Mouse (Mus musculus) natural killer cell, adult 2 months (primary cell): ENCODE results near the gene Parp16.
"Not testable (repeated sequence)": the region's sequence is repeated elsewhere in the genome, so short reads cannot be mapped to it uniquely, and the experiment has no call there.

ENCODE experiments used
- DNase-seq, 2 experiments: peaks; one replicate each; pipeline ENCODE4 v3.0.0; 2022; ENCODE audit warnings: low spot score in 2 of 2

Gene Parp16

DNA sequence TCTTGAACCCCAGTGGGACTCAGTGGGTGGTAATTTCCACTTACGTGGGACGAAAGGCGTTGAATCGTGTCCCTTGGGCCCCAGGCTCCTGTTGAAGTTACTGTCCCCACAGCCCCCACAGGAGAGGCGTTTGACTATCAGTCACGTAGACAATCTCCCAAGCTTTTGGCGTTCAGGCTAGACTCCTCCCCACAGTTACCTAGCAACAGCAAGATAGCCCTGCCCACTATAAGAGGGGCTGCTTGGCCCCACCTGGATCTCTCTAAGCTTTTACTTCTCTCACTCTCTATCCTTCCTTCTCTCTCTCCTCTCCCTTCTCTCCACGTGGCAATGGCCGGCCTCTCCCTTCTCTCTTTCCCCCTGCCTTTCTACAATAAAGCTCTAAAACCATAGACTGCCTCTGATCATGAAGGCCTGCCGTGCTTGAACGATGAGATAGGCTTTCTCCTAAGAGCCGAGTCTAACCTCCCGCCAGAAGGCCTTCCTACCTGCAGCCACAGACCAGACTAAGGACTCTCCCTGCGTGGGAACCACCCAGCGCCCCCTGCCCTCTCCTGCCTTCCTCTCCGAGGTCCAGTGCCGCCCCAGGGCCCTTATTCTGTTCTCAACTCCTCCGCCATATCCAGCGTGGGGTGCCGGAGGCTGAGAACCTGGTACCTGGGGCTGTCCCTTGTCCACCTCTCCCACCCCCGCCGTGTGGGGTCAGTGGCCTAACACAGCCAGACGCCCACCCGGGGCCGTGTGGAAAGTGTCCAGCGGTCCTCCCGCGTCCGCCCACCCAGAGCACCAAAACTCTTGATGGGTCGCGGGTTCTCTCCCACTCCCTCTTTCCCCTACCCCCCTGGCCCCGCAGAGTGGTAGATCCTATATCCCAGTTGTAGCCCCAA lies 13.4 kb downstream of the Parp16 start:
- DNase-seq: peak in 1 of 2 experiments; percentile 27

DNA sequence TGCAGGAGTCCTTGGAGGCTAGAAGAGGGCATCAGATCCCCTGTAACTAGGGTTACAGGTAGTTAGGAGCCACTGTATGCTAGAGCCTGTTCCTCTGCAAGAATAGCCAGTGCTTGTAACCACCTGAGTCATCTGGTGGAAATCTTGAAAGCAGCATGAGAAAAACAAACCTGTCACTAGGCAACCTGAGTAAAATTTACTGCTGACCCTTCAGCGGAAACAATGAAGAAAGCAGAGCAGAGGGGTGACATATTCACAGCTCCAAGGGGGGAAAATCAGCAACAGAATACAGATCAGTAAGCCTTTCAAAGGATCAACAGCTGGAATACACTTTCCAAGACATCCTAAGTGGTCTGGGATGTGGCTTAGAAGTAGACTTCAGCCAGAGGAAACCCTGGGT lies 16.4 kb downstream of the Parp16 start:
- no peak for DNase-seq

DNA sequence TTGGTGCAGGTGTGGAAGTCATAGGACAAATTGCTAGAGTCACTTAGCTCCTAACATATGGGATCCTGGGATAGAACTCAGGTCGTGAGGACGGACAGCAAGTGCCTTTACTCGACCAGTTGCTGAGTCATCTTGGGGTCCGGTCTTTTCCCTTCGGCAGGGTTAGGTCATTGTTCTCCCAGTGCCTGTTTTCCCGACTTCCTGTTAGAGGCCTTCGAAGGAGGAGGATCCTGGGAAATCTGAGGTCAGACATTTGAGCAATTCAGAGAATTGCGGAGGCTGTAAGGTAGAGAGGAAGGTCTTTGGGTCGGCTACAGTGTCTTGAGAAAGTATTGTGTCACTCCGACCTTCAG lies 19.2 kb downstream of the Parp16 start:
- no peak for DNase-seq

DNA sequence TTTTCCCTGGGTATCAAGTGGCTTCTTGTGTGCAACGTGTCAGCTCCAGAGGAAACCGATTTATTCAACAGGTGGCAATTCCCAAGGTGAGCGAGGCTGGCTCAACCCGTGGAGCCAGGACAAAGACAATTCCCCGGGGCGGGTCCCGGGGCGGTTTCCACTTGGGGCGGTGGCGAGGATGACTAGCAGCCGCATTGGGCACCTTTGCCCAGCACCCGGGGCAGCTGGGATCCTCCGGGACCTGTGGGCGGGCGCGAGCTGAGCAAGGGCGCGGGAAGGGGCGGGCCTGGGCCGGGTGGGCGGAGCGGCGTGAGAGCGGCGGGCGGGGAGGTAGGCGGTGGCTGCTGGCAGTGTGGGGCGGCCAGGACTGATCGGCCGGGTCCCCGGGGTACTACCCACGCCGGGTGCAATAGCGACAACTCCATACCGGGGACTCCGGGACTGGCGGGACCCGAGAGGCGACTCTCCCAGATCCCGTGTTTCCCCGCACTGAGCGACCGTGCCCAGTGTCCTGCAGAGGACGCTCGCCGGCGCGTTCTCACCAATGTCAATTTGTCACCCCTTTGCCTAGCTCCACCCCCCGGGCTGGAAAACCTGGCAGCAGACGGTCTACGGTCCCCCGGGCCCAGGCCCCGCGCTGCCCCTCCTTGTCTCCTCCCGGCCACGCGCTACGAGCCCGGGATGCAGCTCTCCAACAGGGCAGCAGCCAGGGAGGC lies 19.8 kb downstream of the Parp16 start:
- peak; percentile 48 to 63 for DNase-seq

DNA sequence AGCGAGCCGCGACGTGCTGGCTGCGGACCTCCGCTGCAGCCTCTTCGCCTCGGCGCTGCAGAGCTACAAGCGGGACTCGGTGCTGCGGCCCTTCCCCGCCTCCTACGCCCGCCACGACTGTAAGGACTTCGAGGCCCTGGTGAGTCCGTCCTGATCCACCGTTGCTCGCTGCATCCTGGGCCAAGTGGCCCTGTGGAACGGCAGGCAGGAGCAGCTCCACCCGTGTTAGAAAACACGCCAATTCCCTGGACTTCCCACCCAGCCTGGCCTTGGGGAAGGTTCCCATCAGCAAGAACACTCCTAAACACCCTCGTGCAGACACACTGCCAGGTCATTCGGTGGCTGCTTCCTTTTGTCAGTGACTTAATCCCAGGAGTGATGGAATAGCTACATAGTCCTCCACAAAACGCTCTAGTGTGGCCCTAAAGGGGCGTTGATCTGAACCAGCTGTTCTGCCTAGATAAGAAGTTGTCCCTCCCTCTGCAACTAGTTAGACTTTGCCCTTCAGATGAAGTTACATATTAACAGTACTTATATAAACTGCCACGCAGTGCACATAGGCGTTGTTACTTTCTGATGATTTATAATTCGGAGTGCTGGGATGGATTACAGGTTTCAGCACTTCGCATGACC lies 20.5 kb downstream of the Parp16 start:
- no peak for DNase-seq

DNA sequence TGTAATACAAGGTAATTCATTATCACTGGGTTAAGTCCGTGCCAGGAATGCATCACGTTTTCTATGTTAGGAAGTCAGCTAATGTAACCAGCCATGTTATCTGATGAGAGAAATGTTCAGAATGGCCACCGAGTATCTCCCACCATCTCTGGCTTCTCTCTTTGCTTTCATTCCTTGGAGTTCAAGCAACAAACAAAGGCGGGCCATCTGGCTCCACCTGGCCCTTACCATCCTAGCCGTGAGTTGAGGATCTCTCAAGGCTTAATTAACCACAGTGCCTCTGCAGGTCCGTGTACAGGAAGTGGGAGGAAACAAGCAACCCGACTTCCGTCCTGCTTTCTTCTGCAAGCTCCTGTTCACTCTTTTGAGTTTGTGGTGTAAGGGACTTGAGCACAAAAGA lies 21.8 kb downstream of the Parp16 start:
- DNase-seq: peak in 1 of 2 experiments; percentile 49

DNA sequence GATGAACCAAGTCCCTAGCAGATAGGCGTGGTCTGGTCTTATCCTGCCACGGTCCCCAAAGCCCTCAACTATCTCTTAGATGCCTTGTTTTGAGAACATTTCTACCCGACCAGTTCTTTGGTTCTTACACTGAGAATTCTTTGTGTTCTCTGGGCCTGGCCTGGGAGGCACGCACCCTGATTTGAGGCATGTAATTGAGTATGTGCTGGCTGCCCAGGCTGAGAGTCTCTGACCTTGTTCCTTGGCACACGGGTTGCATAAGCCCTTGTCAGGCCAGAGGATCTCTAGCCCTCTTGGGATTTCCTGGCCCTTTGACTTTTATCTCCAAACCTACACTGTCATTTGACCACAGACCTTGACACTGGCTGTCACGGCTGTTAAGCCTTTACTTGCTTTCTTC lies 22.5 kb downstream of the Parp16 start:
- peak in 1 of 2 experiments; percentile 42 for DNase-seq

DNA sequence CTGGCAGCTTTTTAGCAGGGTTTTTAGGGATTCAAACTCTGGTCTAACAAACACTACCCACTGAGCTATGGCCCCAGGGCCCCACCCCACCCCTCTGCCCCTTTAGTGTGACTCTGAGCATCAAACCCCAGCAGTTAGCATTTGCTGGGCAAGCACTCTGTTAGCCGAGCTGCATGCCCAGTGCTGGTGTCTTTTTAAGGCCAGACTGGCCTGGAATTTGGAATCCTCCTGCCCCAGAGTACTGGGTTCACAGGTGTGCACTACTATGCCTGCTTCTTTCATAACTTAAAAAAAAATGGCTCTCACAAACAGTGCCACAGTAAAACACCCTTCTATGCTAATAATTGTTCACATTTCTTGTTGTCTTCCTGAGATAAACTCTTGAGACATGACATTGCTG lies 23.8 kb downstream of the Parp16 start:
- DNase-seq: no peak

DNA sequence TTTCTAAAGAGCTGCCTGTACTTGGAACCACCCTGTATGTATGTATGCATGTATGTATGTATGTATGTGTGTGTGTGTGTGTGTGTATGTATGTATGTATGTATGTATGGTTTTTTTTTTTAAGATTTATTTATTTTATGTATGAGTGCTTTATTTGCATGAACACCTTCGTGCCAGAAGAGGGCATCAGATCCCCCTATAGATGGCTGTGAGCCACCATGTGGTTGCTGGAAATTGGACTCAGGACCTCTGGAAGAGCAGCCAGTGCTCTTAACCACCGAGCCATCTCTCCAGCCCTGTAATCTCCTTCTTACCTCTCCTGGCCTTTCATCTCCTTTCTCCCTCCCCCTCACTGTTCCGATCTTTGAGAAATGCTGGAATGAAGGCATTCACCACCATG lies 25.2 kb downstream of the Parp16 start:
- not testable (repeated sequence) for DNase-seq

DNA sequence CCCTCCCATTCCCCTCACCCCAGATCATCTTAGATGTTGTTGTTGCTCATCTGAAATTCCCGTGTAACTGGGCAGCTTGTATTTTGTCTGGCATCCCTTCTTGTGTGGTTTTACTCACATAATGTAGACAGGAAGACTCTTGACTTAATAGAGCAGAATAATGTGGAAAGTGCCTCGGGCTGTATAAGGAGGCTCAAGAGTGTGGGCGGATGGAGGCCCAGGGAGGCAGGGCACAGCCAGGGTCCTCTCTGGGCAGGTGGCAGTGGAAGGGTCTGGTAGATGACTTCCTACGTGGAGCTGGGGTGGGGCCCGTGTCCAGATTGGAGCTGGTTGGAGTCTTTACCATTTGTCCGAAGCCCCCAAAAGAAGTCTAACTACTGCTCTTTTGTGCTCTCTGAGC lies 28.8 kb downstream of the Parp16 start:
- no peak for DNase-seq

DNA sequence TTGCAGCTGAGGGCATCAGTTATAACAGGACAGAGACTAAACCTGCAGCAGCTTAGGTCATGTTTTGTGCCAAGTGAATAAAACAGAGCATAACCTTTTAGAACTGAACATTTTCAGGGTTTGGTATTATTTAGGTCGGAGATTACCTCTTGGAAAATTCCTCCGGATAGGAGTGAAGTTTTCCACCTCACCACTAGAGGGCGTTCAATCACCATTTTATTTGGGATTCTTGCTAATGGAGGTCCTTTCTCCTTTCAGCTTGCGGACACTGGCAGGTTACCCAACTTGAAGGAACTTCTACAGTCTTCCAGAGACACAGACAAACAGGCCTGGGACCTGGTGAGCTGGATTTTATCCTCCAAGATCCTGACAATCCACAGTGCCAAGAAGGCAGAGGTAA lies 30.6 kb downstream of the Parp16 start:
- no peak for DNase-seq

DNA sequence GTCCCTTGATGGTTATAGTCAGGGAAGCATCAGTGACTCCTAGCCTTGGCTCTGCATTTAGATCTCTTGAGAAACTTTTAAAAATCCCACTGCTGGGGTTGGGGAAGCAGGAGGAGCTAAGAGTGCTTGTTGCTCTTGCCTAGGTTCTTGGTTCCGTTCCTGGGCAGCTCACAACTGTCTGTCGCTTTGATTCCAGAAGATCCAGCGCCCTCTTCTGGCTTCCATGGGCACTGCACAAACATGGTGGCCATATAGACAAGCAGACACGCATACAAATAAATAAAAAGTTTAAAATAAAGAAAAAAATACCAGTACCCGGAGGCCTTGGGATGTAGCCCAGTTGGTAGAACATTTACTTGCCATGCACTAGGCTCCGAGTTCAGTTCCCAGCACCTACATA lies 35.1 kb downstream of the Parp16 start:
- DNase-seq: no peak

DNA sequence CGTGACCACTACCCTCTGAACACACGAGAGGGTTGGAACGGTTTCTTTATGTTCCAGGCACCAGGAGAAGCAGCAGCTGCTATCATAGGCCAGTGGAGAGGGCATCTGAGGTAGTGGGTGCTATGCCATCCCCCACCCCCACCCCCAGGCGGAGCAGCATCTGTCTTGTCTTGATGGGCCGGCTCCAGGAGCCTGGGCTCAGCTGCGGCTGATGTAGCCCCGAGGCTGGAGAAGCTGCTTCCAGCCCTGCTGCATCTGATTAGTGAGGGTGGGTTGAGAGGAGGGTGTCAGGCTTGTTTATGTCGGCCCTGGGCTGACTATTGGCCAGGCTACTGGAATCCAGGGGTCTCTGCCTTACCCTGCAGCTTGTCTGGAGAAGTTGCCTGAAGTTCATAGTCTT lies 36.1 kb downstream of the Parp16 start:
- no peak for DNase-seq

DNA sequence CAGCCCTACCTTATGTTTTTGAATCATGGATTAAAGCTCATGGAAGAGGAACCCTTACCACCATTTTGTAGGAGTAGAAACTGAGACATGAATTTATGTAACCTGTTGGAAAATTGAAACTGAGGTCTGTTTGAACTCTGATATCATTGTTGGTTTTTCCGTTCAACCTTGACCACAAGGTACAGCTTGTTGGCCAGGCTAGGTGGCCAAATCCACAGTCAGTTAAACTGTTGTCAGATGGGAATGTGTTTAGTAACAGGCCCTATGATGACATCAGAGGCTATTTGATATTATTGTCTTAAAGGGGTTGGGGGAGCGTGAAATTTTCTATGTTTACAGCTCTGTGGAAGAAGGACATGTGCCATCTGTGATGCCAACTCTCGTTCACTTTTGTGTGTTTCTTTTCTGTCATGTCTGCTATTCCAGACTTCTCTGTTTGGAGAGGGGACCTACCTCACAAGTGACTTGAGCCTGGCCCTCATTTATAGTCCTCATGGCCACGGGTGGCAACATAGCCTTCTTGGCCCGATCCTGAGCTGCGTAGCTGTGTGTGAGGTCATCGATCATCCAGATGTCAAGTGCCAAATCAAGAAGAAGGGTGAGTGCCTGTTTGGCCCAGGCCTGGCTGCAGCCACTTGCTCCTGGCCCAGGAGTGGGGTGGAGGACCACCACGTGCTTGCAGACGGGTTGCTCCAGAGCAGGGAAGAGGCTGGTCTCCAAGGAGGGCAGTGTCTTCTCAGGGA lies 38.3 kb downstream of the Parp16 start:
- no peak for DNase-seq

DNA sequence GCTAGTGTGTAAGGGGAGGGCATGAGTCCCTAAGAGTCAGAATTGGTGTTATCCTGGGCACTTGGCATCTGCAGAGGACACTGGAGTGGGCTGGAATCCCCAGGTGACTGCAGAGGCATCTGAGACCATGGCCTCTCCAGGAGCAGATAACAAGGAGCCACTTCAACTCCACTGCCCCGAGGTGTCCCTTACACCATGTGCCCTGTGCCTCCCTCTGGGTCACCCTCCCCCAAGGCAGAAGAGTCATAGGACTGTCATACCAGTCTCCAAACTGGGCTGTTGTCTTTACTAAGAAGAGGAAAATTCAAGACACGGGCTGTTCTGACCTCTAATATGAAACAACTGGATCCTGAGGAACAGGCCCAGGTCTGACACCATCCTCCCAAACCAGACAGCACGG lies 39.6 kb downstream of the Parp16 start:
- DNase-seq: no peak

DNA sequence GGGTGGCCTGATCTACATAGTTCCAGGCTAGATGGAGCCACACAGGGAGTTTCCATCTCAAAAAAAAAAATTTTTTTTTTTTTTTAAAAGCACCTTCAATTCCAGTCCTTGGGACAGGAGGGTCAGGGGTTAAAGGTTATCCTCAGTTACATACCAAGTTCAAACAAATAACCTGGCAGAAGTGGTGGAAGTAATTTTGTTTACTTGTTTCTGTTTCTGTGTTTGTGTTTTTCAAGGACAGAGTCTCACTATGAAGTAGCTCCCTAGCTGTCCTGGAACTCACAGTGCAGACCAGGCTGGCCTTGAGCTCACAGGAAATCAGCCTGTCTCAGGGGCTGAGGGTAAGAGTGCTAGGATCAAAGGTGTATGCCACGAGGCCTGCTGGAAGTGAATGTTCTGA lies 40.4 kb downstream of the Parp16 start:
- DNase-seq: no peak

DNA sequence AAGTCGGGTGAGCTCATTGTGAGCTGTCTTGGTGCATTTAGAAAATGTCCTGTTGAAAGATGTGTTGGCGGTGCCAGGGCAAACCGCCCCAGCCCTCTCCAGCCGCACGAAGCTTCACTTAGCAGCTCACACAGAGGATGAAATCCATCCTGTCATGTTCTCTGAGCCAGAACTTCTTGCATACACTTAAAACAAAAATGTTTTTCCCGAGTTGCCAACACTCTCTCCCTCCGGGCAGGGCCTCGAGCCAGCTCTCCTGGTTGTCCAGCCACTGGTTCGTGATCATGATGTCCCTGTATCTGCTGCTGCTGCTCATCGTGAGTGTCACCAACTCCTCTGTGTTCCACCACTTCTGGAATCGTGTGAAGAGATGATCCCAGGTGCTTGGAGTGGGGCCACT lies 42.5 kb downstream of the Parp16 start:
- DNase-seq: no peak

DNA sequence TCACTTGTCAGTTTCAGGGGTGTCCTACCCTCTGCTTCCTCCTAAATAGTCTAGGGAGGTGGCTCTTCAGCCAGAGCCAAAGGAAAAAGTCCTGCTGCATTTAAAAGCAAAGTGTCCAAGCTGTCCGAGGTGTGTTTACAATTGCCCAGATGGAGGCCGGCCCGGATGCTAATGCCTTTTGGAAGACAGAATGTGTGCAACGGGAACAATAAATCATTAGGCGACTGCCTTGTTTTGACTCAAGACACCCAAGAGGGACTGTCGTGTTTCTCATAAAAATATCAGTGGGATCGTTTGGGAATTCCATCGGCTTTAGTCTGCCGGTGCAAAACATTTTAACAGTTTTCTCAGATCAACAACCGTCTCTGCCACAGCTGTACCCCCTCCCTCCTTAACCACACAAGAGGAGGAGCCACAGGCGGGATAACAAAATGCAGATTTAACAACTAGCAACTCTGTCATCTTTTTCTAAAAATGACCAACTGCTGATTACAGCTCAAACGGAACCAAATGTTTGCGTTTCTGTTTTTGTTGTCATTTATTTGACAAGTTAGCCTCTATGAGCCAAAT lies 43.1 kb downstream of the Parp16 start:
- no peak for DNase-seq

DNA sequence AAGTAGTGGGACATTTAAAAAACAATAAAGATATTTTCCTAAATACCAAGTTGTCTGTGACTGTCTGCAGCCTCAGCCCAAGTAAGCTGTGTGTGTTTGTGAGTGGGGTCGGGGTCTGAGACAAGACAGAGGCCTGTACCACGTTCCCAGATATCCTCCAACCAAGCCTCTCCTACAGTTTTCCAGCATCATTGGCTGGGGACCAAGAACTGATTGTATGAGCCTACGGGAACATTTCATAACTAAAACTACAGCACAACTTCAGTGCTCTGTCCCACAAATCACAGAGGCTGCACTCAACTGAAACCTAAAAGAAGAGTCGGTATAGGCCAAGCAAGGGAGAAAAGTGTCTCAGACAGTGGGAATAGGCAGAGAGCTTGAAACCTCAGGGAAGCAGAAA lies 44.0 kb downstream of the Parp16 start:
- no peak for DNase-seq

DNA sequence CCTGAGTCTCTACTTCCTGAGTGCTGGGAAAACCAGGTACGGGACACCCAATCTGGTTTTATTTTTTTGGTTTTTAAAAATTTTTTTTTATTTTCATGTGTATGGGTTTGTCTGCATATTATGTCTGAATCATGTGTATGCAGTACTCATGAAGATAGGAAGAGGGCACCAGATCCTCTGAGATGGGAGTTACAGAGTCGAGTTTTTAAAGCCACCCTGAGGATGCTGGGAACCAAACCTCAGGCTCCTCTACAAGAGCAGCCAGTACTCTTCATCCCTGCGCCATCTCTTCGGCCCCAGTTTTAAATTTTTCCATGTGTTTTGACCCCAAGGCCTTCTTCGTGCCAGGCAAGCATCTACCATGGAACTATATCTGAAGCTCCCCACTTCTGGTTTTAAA lies 44.6 kb downstream of the Parp16 start:
- DNase-seq: no peak

DNA sequence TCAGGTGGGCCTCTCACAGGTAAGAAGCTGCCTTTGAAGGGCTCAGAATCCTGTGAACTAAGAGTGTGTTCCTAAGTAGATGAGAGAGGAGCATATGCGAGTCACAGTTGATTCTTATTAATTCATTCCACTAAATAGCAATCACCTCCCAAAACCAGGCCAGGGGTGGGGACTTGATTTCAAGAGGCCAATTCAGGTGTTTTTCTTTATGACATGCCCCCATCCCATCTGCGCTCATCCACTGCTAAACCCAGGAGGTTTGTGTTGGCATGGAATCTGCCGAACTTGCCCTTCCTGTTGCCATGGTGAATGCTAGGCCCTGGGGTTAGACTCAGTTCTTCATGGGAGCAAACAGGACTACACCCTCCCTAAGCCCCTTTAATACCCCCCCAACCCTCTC lies 45.4 kb downstream of the Parp16 start:
- no peak for DNase-seq

DNA sequence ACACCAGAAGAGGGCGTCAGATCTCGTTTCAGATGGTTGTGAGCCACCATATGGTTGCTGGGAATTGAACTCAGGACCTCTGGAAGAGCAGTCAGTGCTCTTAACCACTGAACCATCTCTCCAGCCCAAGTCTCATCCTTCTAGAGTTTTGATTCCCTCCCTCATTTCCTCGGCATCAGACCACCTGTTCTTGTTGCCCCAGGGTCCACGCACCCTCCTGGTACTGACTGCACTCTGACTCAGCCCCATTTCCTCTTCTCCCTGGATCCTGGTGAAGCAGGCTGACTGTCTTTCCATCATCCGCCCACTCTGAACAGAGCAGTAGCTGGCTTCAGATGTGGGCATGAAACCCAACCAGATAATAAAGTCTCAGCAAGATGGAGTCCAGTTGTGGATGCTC lies 46.8 kb downstream of the Parp16 start:
- DNase-seq: no peak
